Mouse (Mus musculus): ENCODE data around the gene Spaca6. TPM values are rescaled to one million over a fixed set of nuclear protein-coding genes. Genes with fewer than 3 reads are reported as not detected.

Gene Spaca6
- total RNA-seq, 2 experiments from 2014 or later = 36.1 to 38.8 TPM

Small RNAs within 50 kb of the gene (microRNA-seq; reads per million reads assigned to microRNA genes)
- gene Gm25927 (0 reads per million in 2 experiments), gene Mir125a (11,005 to 13,308 reads per million in 2 experiments), gene Mir99b (23,810 to 25,090 reads per million in 2 experiments), gene Mirlet7e (0 reads per million in 2 experiments)

Other genes starting within 250 kb of the Spaca6 start
- 100 to 1,000 TPM; 134 to 135 TPM for gene Lnpep, start 202.1 kb upstream of the Spaca6 start, total RNA-seq (2021)
- gene Vmn2r90, start 123.4 kb upstream of the Spaca6 start, total RNA-seq (2021) = not detected
- 1 to 10 TPM in 1 of 2 experiments, under 1 TPM in 1; 0.55 to 1.4 TPM for gene Has1, start 28.0 kb downstream of the Spaca6 start, total RNA-seq (2021)
- not detected for gene Fpr1, start 56.8 kb downstream of the Spaca6 start, total RNA-seq (2021)
- gene Fpr2, start 60.7 kb downstream of the Spaca6 start, total RNA-seq (2021) = under 1 TPM; 0.24 to 0.41 TPM
- gene Fpr3, start 60.7 kb downstream of the Spaca6 start, total RNA-seq (2021) = not detected
- gene Fpr-rs4, start 194.6 kb downstream of the Spaca6 start, total RNA-seq (2021) = not detected
- gene Vmn2r124, start 222.3 kb downstream of the Spaca6 start, total RNA-seq (2021) = not detected

Data from heart, postnatal 4 days (tissue).